Mouse (Mus musculus) lung, embryonic 15.5 days (tissue): ENCODE measurements around the gene Tead1. TPM values are rescaled to one million over a fixed set of nuclear protein-coding genes. Genes with fewer than 3 reads are reported as not detected.
A peak's percentile ranks its signal among the peaks of the same experiment; 100 is the strongest.

ENCODE experiments used
- ATAC-seq: fragments of 200-750 bp; cut with Nextera tagmentation; 2 replicates; pipeline ENCODE4 v1.8.0; 2017; ENCODE audit warnings: moderate number of reproducible peaks, borderline replicate concordance; ENCODE audit not compliant: low FRiP score, low TSS enrichment; ENCODE audit errors: extremely low read depth
- H3K27ac ChIP-seq: fragments of 300-500 bp; sonication (generic); 2 replicates; pipeline ENCODE4 v1.5.1; 2015; ENCODE audit warnings: moderate library complexity, mild to moderate bottlenecking, inconsistent platforms
- H3K27me3 ChIP-seq: fragments of 300-500 bp; sonication (generic); 2 replicates; pipeline ENCODE4 v1.6.1; 2015; ENCODE audit warnings: inconsistent platforms
- H3K36me3 ChIP-seq: fragments of 300-500 bp; sonication (generic); 2 replicates; pipeline ENCODE4 v1.6.1; 2015; ENCODE audit warnings: inconsistent platforms
- H3K4me1 ChIP-seq: fragments of 300-500 bp; sonication (generic); 2 replicates; pipeline ENCODE4 v1.6.1; 2015; ENCODE audit warnings: inconsistent platforms
- H3K4me2 ChIP-seq: fragments of 300-500 bp; sonication (generic); 2 replicates; pipeline ENCODE4 v1.6.1; 2015; ENCODE audit warnings: inconsistent platforms, mild to moderate bottlenecking, moderate library complexity
- H3K4me3 ChIP-seq: fragments of 300-500 bp; sonication (generic); 2 replicates; pipeline ENCODE4 v1.5.1; 2015; ENCODE audit warnings: mild to moderate bottlenecking, inconsistent platforms
- H3K9ac ChIP-seq: fragments of 300-500 bp; sonication (generic); 2 replicates; pipeline ENCODE4 v1.6.1; 2015; ENCODE audit warnings: inconsistent platforms
- H3K9me3 ChIP-seq: fragments of 300-500 bp; sonication (generic); 2 replicates; pipeline ENCODE4 v1.6.1; 2016; ENCODE audit warnings: inconsistent platforms
- WGBS: fragments of 180-500 bp; shearing (Covaris S2); methylation state at CpG from one replicate; pipeline ENCODE4 v1.1.7; 2015; 5-methylcytosine and 5-hydroxymethylcytosine counted together
- polyA plus RNA-seq: library from polyadenylated mRNA; unstranded; fragments of >200 nt; fragmentation: Nextera tagmentation; extraction: Ambion mirVana; gene quantifications from 2 replicates; pipeline ENCODE4 v1.2.1, GENCODE M21; 2015

Tead1 gene
- polyA plus RNA-seq, 1 experiment from 2014 or later, result 30.0 TPM

DNA sequence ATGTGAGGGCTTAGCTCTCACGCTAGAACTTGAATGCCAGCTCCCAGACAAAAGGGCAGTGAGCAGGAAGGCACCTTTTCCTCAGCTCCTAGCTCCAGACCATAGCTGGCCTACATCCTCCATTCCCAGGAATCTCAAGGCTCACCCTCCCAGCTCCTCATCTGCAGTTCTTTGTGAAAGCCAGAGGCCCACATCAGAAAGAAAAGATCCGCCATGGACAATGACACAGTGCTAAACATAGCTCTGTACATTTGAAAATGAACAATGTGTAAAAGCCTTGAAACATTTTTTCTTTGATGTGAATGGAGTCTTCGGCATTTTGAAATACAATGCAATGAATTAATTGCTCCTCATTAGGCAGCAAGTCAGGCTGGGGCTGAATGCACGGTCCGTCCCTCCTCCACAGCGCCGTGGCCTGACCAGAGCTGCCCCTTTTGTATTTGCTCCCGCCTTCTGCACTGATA lies 172.2 kb downstream of the Tead1 start:
- Histone ChIP-seq H3K4me3 (no peak overlapping the region), H3K4me2 (no peak overlapping the region), H3K36me3 (peaks cover 3% of the 10 kb centered on the region; the same call in 1 of the 2 replicates), H3K27ac (no peak overlapping the region), H3K4me1 (peaks cover 61% of the 10 kb centered on the region), H3K9me3 (no peaks in the 10 kb centered on the region), H3K27me3 (no peaks in the 10 kb centered on the region), H3K9ac (no peak overlapping the region)
- ATAC-seq, result no peak
- 42% methylated on average over 8 of the region's 8 CpGs for WGBS

DNA sequence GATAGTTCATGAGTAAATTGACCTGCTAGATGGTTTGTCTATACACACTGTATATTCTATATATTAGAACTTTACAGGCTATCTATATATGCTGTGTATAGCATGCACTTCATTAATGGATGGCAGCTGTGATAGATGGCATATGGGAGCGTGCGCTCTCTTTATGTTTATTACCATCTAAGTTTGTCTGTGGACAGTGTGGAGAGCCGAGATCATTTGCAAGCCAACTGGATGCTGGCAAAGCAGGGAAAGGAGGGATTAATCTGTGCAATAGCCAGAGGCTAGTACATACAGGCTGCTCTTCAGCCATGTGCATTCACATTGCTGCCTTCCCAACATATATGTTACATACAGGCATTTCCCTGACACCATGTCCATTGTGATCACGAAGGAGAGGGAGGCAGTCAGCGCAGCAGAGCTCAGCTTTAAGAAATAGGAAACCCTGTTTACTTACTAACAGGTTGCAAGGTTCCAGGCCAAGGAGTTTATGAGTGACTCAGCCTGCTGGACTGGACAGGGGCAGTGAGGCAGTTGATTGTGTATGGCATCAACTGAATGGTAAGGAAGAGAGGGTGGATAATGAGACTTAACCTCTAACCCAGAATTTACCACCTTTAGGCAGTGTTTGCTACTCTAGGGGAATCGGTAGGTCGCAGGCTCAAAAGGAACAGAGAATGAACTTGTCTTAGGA lies 173.2 kb downstream of the Tead1 start:
- Histone ChIP-seq H3K27ac (peak overlapping the region; percentile 15; the same call in 1 of the 2 replicates), H3K36me3 (peaks cover 3% of the 10 kb centered on the region; the same call in 1 of the 2 replicates), H3K4me2 (no peak overlapping the region), H3K9me3 (no peaks in the 10 kb centered on the region), H3K4me1 (peaks cover 64% of the 10 kb centered on the region), H3K4me3 (no peak overlapping the region), H3K9ac (no peak overlapping the region), H3K27me3 (no peaks in the 10 kb centered on the region)
- WGBS, result 45% methylated on average over 7 of the region's 7 CpGs
- no peak for ATAC-seq

DNA sequence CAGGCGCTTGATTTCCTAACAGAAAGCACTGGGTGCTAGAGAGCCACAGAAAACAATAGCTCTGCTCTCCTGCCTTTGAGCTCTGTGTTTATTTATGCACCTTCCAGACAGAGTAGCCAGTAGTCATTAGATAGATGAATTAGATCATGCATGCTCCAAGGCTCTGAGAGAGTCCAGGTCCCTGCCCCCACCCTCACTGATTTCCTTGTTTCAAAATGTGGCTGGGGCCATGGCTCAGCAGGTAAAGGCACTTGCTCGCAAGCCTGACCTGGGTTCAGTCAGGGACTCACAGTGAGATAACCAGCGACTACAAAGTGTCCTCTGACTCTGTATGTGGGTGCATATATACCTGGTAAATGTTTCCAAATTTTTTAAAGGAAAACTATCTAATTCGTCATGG lies 174.7 kb downstream of the Tead1 start:
- WGBS, result 60% methylated on average over 4 of the region's 4 CpGs
- Histone ChIP-seq H3K4me1 (peaks cover 51% of the 10 kb centered on the region), H3K36me3 (peaks cover 8% of the 10 kb centered on the region), H3K27ac (no peak overlapping the region), H3K9ac (no peak overlapping the region), H3K4me3 (no peak overlapping the region), H3K9me3 (no peaks in the 10 kb centered on the region), H3K4me2 (no peak overlapping the region), H3K27me3 (no peaks in the 10 kb centered on the region)
- no peak for ATAC-seq

DNA sequence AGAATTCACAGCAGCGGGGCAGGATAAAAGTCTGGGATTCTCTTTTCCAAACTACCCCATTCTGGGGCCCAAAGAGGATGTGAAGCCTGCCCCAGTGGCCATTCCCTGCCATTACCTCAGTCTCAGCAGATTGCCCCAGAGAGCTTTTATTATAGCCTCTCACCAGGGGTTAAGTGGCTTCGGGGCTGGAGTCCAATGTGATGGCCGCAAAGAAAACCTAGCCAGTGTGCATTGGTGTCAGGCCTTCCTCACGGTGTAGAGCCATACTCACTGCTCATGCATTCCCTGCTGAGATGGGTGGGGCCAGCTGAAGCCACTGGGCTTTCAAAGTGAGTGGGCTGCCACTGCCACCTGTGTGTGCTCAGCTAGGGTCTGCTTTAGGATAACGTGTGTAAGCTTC lies 175.4 kb downstream of the Tead1 start:
- Histone ChIP-seq H3K36me3 (peaks cover 5% of the 10 kb centered on the region; the same call in 1 of the 2 replicates), H3K4me1 (peaks cover 51% of the 10 kb centered on the region), H3K4me2 (no peak overlapping the region), H3K4me3 (no peak overlapping the region), H3K27me3 (no peaks in the 10 kb centered on the region), H3K9me3 (no peaks in the 10 kb centered on the region), H3K27ac (0 out of 2 replicates have a peak overlapping the region, but pooled peaks have one; percentile 2), H3K9ac (no peak overlapping the region)
- 0 out of 2 replicates have a peak, but pooled peaks have one; percentile 47 for ATAC-seq
- 41% methylated on average over 5 of the region's 5 CpGs for WGBS

DNA sequence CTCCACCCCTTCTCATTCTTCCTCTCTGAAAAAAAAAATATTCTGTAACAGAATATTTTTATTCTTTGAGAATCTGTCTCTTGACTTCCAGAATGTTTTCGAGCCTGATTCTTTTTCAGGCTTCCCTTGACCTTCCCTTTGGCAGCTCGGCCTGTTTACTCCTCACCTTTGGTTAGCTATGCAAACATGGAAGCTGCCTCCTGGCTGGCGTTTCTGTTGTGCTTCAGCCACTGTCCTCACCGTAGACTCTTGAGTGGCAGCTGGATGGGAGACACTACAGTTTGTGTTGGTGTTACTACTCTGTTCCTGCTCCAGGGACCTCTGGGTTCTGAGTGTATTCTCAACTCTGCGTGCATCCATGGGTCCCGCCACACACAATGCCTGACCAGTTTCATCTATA lies 176.3 kb downstream of the Tead1 start:
- H3K36me3 ChIP-seq, result peaks cover 10% of the 10 kb centered on the region; the same call in 1 of the 2 replicates
- no peaks in the 10 kb centered on the region for H3K9me3 ChIP-seq
- WGBS, result 41% methylated on average over 6 of the region's 6 CpGs
- peak overlapping the region; percentile 14; the same call in 1 of the 2 replicates for H3K27ac ChIP-seq
- H3K4me3 ChIP-seq, result no peak overlapping the region
- no peak for ATAC-seq
- H3K4me1 ChIP-seq, result peaks cover 51% of the 10 kb centered on the region
- no peak overlapping the region for H3K9ac ChIP-seq
- H3K4me2 ChIP-seq, result no peak overlapping the region
- H3K27me3 ChIP-seq, result no peaks in the 10 kb centered on the region

DNA sequence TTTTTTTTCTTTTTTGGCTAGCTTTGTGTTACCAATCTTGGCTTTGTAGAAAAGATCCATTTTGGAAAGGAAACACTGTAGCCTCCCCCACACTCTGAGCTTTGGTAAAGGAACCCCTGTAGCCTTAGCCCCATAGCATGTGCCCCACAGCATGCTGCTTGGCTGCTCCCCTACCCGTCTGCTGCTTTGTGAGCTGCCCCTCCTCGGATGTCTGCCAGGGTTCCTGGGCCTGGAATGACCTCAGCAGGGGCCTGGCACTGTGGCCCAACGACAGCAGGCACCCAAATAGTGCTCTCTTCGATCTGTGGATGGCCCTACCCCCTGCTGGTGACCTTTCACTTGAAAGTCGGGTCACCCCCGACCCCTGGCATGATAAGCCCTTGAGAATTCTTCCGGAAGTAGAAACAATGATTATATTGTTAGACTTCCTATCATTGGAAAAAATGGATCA lies 177.0 kb downstream of the Tead1 start:
- H3K36me3 ChIP-seq, result peaks cover 11% of the 10 kb centered on the region
- WGBS, result 39% methylated on average over 7 of the region's 7 CpGs
- H3K4me3 ChIP-seq, result no peak overlapping the region

DNA sequence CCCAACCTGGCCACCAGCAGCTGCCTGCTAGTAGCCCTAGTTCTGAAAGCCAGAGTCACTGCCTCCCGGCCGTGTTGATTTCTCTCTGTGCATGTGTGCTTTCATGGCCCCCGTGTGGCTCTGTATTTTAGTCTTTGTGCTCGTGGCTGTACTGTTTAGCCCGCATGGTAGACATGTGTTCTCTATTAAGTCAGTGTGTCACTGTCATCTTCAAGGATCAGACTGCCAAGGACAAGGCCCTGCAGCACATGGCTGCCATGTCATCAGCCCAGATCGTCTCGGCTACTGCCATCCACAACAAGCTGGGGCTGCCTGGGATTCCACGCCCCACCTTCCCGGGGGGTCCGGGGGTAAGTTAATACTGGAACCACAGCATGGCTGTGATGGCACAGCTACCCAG lies 177.5 kb downstream of the Tead1 start:
- 76% methylated on average over 10 of the region's 10 CpGs for WGBS
- H3K9me3 ChIP-seq, result no peaks in the 10 kb centered on the region
- H3K4me1 ChIP-seq, result peaks cover 43% of the 10 kb centered on the region
- ATAC-seq, result no peak
- H3K36me3 ChIP-seq, result peaks cover 15% of the 10 kb centered on the region
- no peak overlapping the region for H3K4me2 ChIP-seq
- H3K4me3 ChIP-seq, result no peak overlapping the region
- H3K27me3 ChIP-seq, result no peaks in the 10 kb centered on the region
- H3K9ac ChIP-seq, result no peak overlapping the region
- no peak overlapping the region for H3K27ac ChIP-seq

More for the DNA sequence above, 177.0 kb downstream of the Tead1 start:
- H3K27me3 ChIP-seq, result no peaks in the 10 kb centered on the region
- H3K27ac ChIP-seq, result no peak overlapping the region
- H3K9ac ChIP-seq, result no peak overlapping the region
- ATAC-seq, result no peak
- H3K9me3 ChIP-seq, result no peaks in the 10 kb centered on the region
- peaks cover 46% of the 10 kb centered on the region for H3K4me1 ChIP-seq
- H3K4me2 ChIP-seq, result no peak overlapping the region

DNA sequence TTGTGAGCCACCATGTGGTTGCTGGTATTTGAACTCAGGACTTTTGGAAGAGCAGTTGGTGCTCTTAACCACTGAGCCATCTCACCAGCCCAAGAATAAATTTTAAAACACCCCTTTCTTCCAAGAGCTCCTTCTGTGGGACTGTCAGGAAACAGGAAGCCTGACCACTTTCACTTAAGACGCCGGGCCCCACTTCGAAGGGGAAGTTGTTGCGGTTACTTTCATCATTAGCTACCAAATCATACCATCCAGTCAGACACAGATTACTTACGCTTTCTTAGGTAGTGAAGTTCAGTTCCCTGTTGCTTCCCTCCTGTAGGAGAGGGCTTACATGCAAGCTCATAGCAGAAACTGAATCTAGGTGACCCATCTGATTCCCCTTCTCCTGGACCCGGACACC lies 180.8 kb downstream of the Tead1 start:
- 79% methylated on average over 6 of the region's 6 CpGs for WGBS
- no peak overlapping the region for H3K9ac ChIP-seq
- no peak overlapping the region for H3K4me2 ChIP-seq
- peaks cover 14% of the 10 kb centered on the region for H3K4me1 ChIP-seq
- no peaks in the 10 kb centered on the region for H3K9me3 ChIP-seq
- no peak overlapping the region for H3K4me3 ChIP-seq
- peaks cover 39% of the 10 kb centered on the region for H3K36me3 ChIP-seq
- ATAC-seq, result no peak
- H3K27ac ChIP-seq, result no peak overlapping the region
- H3K27me3 ChIP-seq, result no peaks in the 10 kb centered on the region

DNA sequence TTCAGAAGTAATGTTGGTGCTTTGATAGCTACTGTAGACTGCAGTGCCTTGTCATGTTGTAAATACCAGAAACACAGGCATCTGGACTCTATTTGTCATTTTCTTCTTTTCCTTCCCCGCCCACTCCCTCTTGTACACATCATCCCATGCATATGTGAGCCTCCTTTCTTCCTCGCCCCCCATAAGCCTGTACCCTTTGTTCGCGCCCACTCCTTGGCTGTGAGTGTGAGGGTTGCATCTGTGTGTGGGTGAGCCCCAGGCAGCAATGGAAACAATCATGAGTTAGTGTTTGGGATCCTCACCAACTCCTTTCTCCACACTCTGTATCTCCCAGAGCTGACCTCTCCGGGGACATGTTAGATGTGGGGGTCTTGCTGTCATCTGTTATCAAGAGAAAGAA lies 183.0 kb downstream of the Tead1 start:
- no peak overlapping the region for H3K4me2 ChIP-seq
- peaks cover 49% of the 10 kb centered on the region for H3K36me3 ChIP-seq
- no peak overlapping the region for H3K27ac ChIP-seq
- H3K4me1 ChIP-seq, result no peaks in the 10 kb centered on the region
- no peak overlapping the region for H3K4me3 ChIP-seq
- no peaks in the 10 kb centered on the region for H3K27me3 ChIP-seq
- WGBS, result 92% methylated on average over 5 of the region's 5 CpGs
- no peak overlapping the region for H3K9ac ChIP-seq
- ATAC-seq, result no peak
- H3K9me3 ChIP-seq, result no peaks in the 10 kb centered on the region

DNA sequence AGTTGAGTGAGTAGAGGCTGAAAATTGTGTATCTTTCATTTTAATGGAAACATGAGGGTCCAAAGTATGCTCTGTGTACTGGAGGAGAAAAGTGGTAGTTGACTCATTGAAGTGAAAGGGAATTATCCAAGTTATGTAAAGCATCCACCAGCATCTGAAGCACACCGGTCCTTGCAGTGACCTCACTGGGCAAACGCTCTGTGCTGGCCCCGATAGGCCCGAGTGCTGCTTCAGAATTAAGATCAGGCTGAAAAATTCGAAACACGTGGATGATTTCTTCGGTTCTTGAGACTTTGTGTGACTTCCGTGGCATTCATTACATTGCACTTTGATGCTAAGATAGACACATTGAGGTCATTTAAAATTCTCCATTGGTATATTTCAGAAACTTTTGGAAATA lies 185.1 kb downstream of the Tead1 start:
- Histone ChIP-seq H3K4me2 (no peak overlapping the region), H3K4me3 (no peak overlapping the region), H3K9ac (no peak overlapping the region), H3K36me3 (peaks cover 52% of the 10 kb centered on the region), H3K9me3 (no peaks in the 10 kb centered on the region), H3K27ac (no peak overlapping the region), H3K27me3 (no peaks in the 10 kb centered on the region), H3K4me1 (peaks cover 8% of the 10 kb centered on the region; the same call in 1 of the 2 replicates)
- no peak for ATAC-seq
- WGBS, result 67% methylated on average over 8 of the region's 8 CpGs

DNA sequence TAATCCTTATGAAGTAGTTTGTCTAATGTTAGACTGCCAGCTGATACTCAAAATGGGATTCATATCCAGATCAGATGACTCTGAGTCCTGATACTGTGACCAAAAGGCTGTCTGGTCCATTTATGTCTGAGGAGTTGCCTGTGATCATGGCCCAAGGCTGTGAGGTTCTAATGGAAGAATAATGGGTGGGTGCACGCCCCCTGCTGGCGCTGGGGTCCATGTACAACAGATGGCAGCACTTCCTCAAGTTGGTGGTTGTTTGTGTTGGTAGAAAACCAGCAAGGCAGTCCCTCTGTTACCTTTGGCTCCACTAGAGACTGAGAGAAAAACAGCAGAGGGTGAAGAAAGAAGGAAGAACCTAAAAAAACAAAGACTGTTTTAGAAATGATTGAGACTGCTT lies 186.6 kb downstream of the Tead1 start:
- H3K4me3 ChIP-seq, result no peak overlapping the region
- H3K4me2 ChIP-seq, result no peak overlapping the region
- no peak overlapping the region for H3K9ac ChIP-seq
- WGBS, result 3% methylated on average over 2 of the region's 2 CpGs
- H3K9me3 ChIP-seq, result no peaks in the 10 kb centered on the region
- peaks cover 53% of the 10 kb centered on the region for H3K36me3 ChIP-seq
- peaks cover 8% of the 10 kb centered on the region; the same call in 1 of the 2 replicates for H3K4me1 ChIP-seq
- H3K27ac ChIP-seq, result no peak overlapping the region
- H3K27me3 ChIP-seq, result no peaks in the 10 kb centered on the region
- no peak for ATAC-seq
